Mouse (Mus musculus) embryonic fibroblast, embryonic 13.5 days (primary cell): ENCODE measurements at regions not wholly inside any gene's neighbourhood (a gene's known extent, or its start where the extent isn't known, plus 50 kb on each side); places are given as distances from the start of the nearest gene placed in this dataset.

Experiments
- CTCF ChIP-seq: IDR thresholded peaks from 2 replicates; pipeline ENCODE4 v1.5.1; 2011; ENCODE audit warnings: mild to moderate bottlenecking, control low read depth, low read length, moderate library complexity, borderline replicate concordance; ENCODE audit not compliant: insufficient read depth
- POLR2A ChIP-seq: IDR thresholded peaks from 2 replicates; pipeline ENCODE4 v1.6.1; 2011; ENCODE audit warnings: low read depth, mild to moderate bottlenecking, control low read depth, low read length, moderate library complexity

DNA sequence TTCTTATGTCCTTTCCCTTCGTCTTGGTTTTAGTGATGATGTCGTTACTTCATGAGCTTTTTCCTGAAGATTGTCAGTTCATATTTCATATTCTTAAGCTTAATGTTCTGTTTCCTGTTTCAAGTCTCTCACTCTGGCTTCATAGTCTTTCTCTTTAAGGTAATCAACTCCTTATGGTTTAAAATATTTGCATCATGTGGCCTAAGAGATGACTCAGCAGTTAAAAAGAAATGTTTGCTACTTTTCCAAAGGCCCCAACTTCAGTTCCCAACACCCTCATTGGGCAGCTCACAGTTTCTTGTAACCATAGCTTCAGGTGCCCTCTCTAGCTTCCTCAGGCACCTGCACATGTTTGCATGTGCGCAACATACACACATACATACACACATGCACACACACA lies 303.4 kb upstream of the Mctp2 start:
- no peak for TF ChIP-seq CTCF
- TF ChIP-seq POLR2A: no peak
